Mouse (Mus musculus) heart, embryonic 11.5 days (tissue): Measurements from ENCODE around the gene Slc17a3. TPM values are rescaled to one million over a fixed set of nuclear protein-coding genes. Genes with fewer than 3 reads are reported as not detected.

ENCODE experiments used
- ATAC-seq: fragments of 200-750 bp; cut with Nextera tagmentation; replicated peaks from 2 replicates; pipeline ENCODE4 v1.8.0; 2017; ENCODE audit warnings: moderate library complexity; ENCODE audit not compliant: insufficient number of reproducible peaks, low FRiP score, low TSS enrichment
- H3K27ac ChIP-seq: fragments of 300-500 bp; sonication (generic); 2 replicates; pipeline ENCODE4 v1.5.1; 2014; ENCODE audit warnings: mild to moderate bottlenecking, low read depth, low read length
- H3K27me3 ChIP-seq: fragments of 300-500 bp; sonication (generic); 2 replicates; pipeline ENCODE4 v1.6.1; 2014; ENCODE audit warnings: mild to moderate bottlenecking, low read length, mixed read lengths; ENCODE audit not compliant: control insufficient read depth, insufficient read depth
- H3K36me3 ChIP-seq: fragments of 300-500 bp; sonication (generic); 2 replicates; pipeline ENCODE4 v1.6.1; 2014; ENCODE audit warnings: mild to moderate bottlenecking, low read length, moderate library complexity, mixed read lengths; ENCODE audit not compliant: control insufficient read depth, insufficient read depth
- H3K4me1 ChIP-seq: fragments of 300-500 bp; sonication (generic); 2 replicates; pipeline ENCODE4 v1.6.1; 2014; ENCODE audit warnings: low read length; ENCODE audit not compliant: control insufficient read depth, insufficient read depth
- H3K4me2 ChIP-seq: fragments of 300-500 bp; sonication (generic); 2 replicates; pipeline ENCODE4 v1.6.1; 2014; ENCODE audit warnings: mild to moderate bottlenecking, moderate library complexity
- H3K4me3 ChIP-seq: fragments of 300-500 bp; sonication (generic); 2 replicates; pipeline ENCODE4 v1.5.1; 2014; ENCODE audit warnings: low read depth, low read length
- H3K9ac ChIP-seq: fragments of 300-500 bp; sonication (generic); 2 replicates; pipeline ENCODE4 v1.6.1; 2014; ENCODE audit warnings: mild to moderate bottlenecking, low read depth, low read length, moderate library complexity
- H3K9me3 ChIP-seq: fragments of 300-500 bp; sonication (generic); replicated peaks from 2 replicates; pipeline ENCODE4 v1.6.1; 2016; ENCODE audit warnings: low read length; ENCODE audit not compliant: control insufficient read depth
- WGBS: fragments of 180-500 bp; shearing (Covaris S2); extraction: QIAGEN DNeasy Blood & Tissue Kit; methylation state at CpG from one replicate; pipeline ENCODE4 v1.1.7; 2014; ENCODE audit not compliant: insufficient replicate concordance; 5-methylcytosine and 5-hydroxymethylcytosine counted together
- polyA plus RNA-seq: library from polyadenylated mRNA; unstranded; fragments of >200 nt; fragmentation: Nextera tagmentation; extraction: Ambion mirVana; gene quantifications from 2 replicates; pipeline ENCODE4 v1.2.1, GENCODE M21; 2014

Slc17a3 gene
- polyA plus RNA-seq, 1 experiment from 2014 or later = not detected

- no peaks in the 10 kb centered on the region for H3K9me3 ChIP-seq
- H3K36me3 ChIP-seq = no peaks in the 10 kb centered on the region
- ATAC-seq = no peak
- H3K27ac ChIP-seq = no peak overlapping the region
- H3K4me1 ChIP-seq = no peaks in the 10 kb centered on the region
- H3K4me3 ChIP-seq = no peak overlapping the region
- 76% methylated on average over 3 of the region's 3 CpGs for WGBS
- H3K9ac ChIP-seq = no peak overlapping the region
- no peaks in the 10 kb centered on the region for H3K27me3 ChIP-seq
- no peak overlapping the region for H3K4me2 ChIP-seq
Observed at GRCm38 (mm10) chr13:23887026-23887725, 47.9 kb downstream of the Slc17a3 start.

- WGBS = 58% methylated on average over 6 of the region's 6 CpGs
- Histone ChIP-seq H3K9ac (no peak overlapping the region), H3K4me1 (no peaks in the 10 kb centered on the region; the same call in 1 of the 2 replicates), H3K4me2 (no peak overlapping the region), H3K36me3 (no peaks in the 10 kb centered on the region), H3K4me3 (no peak overlapping the region), H3K9me3 (no peaks in the 10 kb centered on the region), H3K27ac (no peak overlapping the region), H3K27me3 (no peaks in the 10 kb centered on the region)
- no peak for ATAC-seq
Observed at GRCm38 (mm10) chr13:23889011-23889605, 49.9 kb downstream of the Slc17a3 start.

GRCm38 (mm10) chr13:23892592-23893268, 53.5 kb downstream of the Slc17a3 start:
- WGBS = 29% methylated on average over 9 of the region's 9 CpGs

GRCm38 (mm10) chr13:23893269-23893593, 54.0 kb downstream of the Slc17a3 start:
- no peak overlapping the region for H3K9ac ChIP-seq
- H3K4me1 ChIP-seq = no peaks in the 10 kb centered on the region; the same call in 1 of the 2 replicates
- ATAC-seq = no peak
- no peak overlapping the region for H3K4me2 ChIP-seq
- H3K9me3 ChIP-seq = no peaks in the 10 kb centered on the region
- no peak overlapping the region for H3K27ac ChIP-seq
- 50% methylated on average over 4 of the region's 4 CpGs for WGBS
- no peaks in the 10 kb centered on the region for H3K27me3 ChIP-seq
- no peaks in the 10 kb centered on the region for H3K36me3 ChIP-seq
- no peak overlapping the region for H3K4me3 ChIP-seq

More at GRCm38 (mm10) chr13:23892592-23893268, 53.5 kb downstream of the Slc17a3 start:
- Histone ChIP-seq H3K9ac (no peak overlapping the region), H3K36me3 (no peaks in the 10 kb centered on the region), H3K4me2 (no peak overlapping the region), H3K27ac (no peak overlapping the region), H3K9me3 (no peaks in the 10 kb centered on the region), H3K4me3 (no peak overlapping the region), H3K27me3 (no peaks in the 10 kb centered on the region), H3K4me1 (no peaks in the 10 kb centered on the region; the same call in 1 of the 2 replicates)
- ATAC-seq = no peak

- no peak for ATAC-seq
- Histone ChIP-seq H3K4me3 (no peak overlapping the region), H3K4me2 (no peak overlapping the region), H3K36me3 (no peaks in the 10 kb centered on the region), H3K9me3 (no peaks in the 10 kb centered on the region), H3K27me3 (0 out of 2 replicates have a peak, but pooled peaks cover 1% of the 10 kb centered on the region), H3K9ac (no peak overlapping the region), H3K4me1 (no peaks in the 10 kb centered on the region), H3K27ac (no peak overlapping the region)
- 39% methylated on average over 6 of the region's 6 CpGs for WGBS
Observed at GRCm38 (mm10) chr13:23898242-23898641, 59.0 kb downstream of the Slc17a3 start.

GRCm38 (mm10) chr13:23906906-23907305, 67.7 kb downstream of the Slc17a3 start:
- no peak overlapping the region for H3K27ac ChIP-seq
- no peaks in the 10 kb centered on the region for H3K36me3 ChIP-seq
- WGBS = 85% methylated on average over 5 of the region's 5 CpGs
- 0 out of 2 replicates have a peak, but pooled peaks cover 9% of the 10 kb centered on the region for H3K27me3 ChIP-seq
- no peak for ATAC-seq
- no peaks in the 10 kb centered on the region for H3K4me1 ChIP-seq
- H3K9me3 ChIP-seq = no peaks in the 10 kb centered on the region
- H3K9ac ChIP-seq = no peak overlapping the region
- no peak overlapping the region for H3K4me3 ChIP-seq
- H3K4me2 ChIP-seq = no peak overlapping the region

GRCm38 (mm10) chr13:23910121-23910520, 70.9 kb downstream of the Slc17a3 start:
- Histone ChIP-seq H3K27ac (no peak overlapping the region), H3K4me2 (no peak overlapping the region), H3K4me3 (no peak overlapping the region), H3K9ac (no peak overlapping the region), H3K36me3 (no peaks in the 10 kb centered on the region), H3K27me3 (0 out of 2 replicates have a peak, but pooled peaks cover 7% of the 10 kb centered on the region), H3K4me1 (peaks cover 16% of the 10 kb centered on the region), H3K9me3 (no peaks in the 10 kb centered on the region)
- 72% methylated on average over 5 of the region's 5 CpGs for WGBS
- no peak for ATAC-seq
